Mouse (Mus musculus) lung, postnatal 0 days (tissue): ENCODE results near the gene Mlip. TPM values are rescaled to one million over a fixed set of nuclear protein-coding genes. Genes with fewer than 3 reads are reported as not detected.

Experiments
- ATAC-seq: fragments of 200-750 bp; cut with Nextera tagmentation; 2 replicates; pipeline ENCODE4 v1.8.0; 2017; ENCODE audit warnings: moderate library complexity
- DNase-seq: peaks from one replicate; pipeline ENCODE4 v3.0.0-alpha.2; 2016; ENCODE audit warnings: low spot score
- H3K27ac ChIP-seq: fragments of 300-500 bp; sonication (generic); 2 replicates; pipeline ENCODE4 v1.5.1; 2014; ENCODE audit warnings: antibody characterized with exemption, mild to moderate bottlenecking, low read length, mixed read lengths
- H3K27me3 ChIP-seq: fragments of 300-500 bp; sonication (generic); replicated peaks from 2 replicates; pipeline ENCODE4 v1.6.1; 2014; ENCODE audit warnings: low read length, mixed read lengths; ENCODE audit not compliant: insufficient read depth
- H3K36me3 ChIP-seq: fragments of 300-500 bp; sonication (generic); 2 replicates; pipeline ENCODE4 v1.6.1; 2014; ENCODE audit warnings: low read length, mixed read lengths; ENCODE audit not compliant: insufficient read depth
- H3K4me1 ChIP-seq: fragments of 300-500 bp; sonication (generic); 2 replicates; pipeline ENCODE4 v1.6.1; 2014; ENCODE audit warnings: antibody characterized with exemption, low read depth, low read length, mixed read lengths; ENCODE audit not compliant: insufficient read depth
- H3K4me2 ChIP-seq: fragments of 300-500 bp; sonication (generic); replicated peaks from 2 replicates; pipeline ENCODE4 v1.6.1; 2014; ENCODE audit warnings: low read depth, mild to moderate bottlenecking, low read length, moderate library complexity, mixed read lengths
- H3K4me3 ChIP-seq: fragments of 300-500 bp; sonication (generic); 2 replicates; pipeline ENCODE4 v1.5.1; 2014; ENCODE audit warnings: low read depth, low read length
- H3K9ac ChIP-seq: fragments of 300-500 bp; sonication (generic); replicated peaks from 2 replicates; pipeline ENCODE4 v1.6.1; 2014; ENCODE audit warnings: low read depth, mild to moderate bottlenecking
- H3K9me3 ChIP-seq: fragments of 300-500 bp; sonication (generic); 2 replicates; pipeline ENCODE4 v1.6.1; 2016; ENCODE audit warnings: low read length, mixed read lengths
- CTCF ChIP-seq: IDR thresholded peaks from 2 replicates; pipeline ENCODE4 v1.5.1; 2016; ENCODE audit warnings: antibody characterized with exemption, mild to moderate bottlenecking
- EP300 ChIP-seq: IDR thresholded peaks from 2 replicates; pipeline ENCODE4 v1.6.1; 2016; ENCODE audit warnings: antibody characterized with exemption, mild to moderate bottlenecking, control low read depth
- WGBS: fragments of 180-500 bp; shearing (Covaris S2); extraction: QIAGEN DNeasy Blood & Tissue Kit; methylation state at CpG from one replicate; pipeline ENCODE4 v1.1.7; 2014; 5-methylcytosine and 5-hydroxymethylcytosine counted together
- polyA plus RNA-seq: library from polyadenylated mRNA; unstranded; fragments of >200 nt; fragmentation: Nextera tagmentation; extraction: Ambion mirVana; gene quantifications from 2 replicates; pipeline ENCODE4 v1.2.1, GENCODE M21; 2015

Mlip gene
- 1.8 and 3.1 TPM in 2 replicates for polyA plus RNA-seq

DNA sequence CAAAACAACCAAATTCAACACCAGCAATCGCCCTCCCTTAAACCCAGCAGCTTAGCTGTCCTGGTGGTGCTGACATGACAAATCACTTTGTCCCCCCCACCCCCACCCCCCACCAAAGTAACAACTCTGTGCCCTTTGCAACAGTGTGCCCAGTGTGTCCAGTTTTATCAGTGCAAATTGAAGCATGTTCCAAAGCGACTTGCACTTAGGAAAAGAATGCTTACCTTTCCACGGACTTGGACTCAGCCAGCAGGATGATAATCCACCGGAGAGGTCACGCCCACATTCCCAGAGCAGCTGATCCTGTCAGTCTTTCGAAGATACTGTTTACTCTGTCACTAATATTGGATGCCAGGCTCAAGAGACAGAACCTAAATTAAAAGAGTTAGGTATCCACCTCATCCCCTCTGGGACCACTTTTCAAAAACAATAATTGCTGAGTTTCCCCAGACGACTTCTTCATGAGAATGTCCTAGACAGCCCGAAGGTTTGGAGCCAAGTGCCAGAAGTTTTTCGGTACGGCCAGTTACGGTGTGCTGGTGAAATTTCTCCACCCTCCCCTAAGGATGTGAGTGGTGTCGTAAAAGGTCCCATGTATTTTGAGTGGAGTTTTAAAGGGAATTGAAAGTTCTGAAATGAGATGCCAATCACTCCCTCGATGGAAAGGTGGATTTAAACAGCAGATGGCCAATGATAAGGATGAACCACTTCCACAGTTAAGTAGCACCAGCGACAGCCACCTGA lies at the start of gene Mlip:
TSS of gene Mlip (minus strand) at position 538 of the 744 bp plus-strand sequence.
- WGBS = 33% methylated on average over 14 of the region's 14 CpGs
- Histone ChIP-seq H3K27ac (no peak within 1 kb of the TSS), H3K4me3 (no peak within 1 kb of the TSS), H3K9me3 (no peaks in the 10 kb centered on the region), H3K4me2 (no peak within 1 kb of the TSS), H3K4me1 (no peaks in the 10 kb centered on the region; the same call in 1 of the 2 replicates), H3K36me3 (no peaks in the 10 kb centered on the region), H3K27me3 (no peaks in the 10 kb centered on the region), H3K9ac (no peak within 1 kb of the TSS)
- TF ChIP-seq EP300 (no peak), CTCF (no peak)
- ATAC-seq (no peak), DNase-seq (peak; percentile 7)

DNA sequence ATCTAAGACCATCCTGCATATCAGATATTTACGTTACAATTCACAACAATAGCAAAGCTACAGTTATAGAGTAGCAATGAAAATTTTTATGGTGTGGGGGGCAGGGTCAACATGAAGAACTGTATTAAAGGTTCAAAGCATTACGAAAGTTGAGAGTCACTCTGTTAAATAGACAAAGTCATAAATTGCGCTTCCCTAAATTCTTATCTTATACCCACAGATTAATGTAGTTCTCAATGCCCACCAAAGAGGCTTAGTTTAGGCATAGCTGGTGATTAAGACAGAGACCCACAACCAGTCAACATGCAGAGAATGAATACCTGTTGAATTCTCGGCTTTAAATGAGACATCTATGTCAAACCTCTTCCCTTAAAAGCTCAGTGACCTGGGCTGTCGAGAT lies 47.0 kb upstream of the Mlip start:
- no peak for DNase-seq
- no peak for TF ChIP-seq EP300
- TF ChIP-seq CTCF = no peak
- no peak for ATAC-seq
- H3K4me1 ChIP-seq = no peaks in the 10 kb centered on the region
- no peak overlapping the region for H3K4me2 ChIP-seq
- H3K4me3 ChIP-seq = no peak overlapping the region
- no peaks in the 10 kb centered on the region for H3K9me3 ChIP-seq
- no peaks in the 10 kb centered on the region for H3K36me3 ChIP-seq
- H3K9ac ChIP-seq = no peak overlapping the region
- H3K27ac ChIP-seq = no peak overlapping the region
- WGBS = 93% methylated on average over 5 of the region's 5 CpGs
- H3K27me3 ChIP-seq = no peaks in the 10 kb centered on the region

DNA sequence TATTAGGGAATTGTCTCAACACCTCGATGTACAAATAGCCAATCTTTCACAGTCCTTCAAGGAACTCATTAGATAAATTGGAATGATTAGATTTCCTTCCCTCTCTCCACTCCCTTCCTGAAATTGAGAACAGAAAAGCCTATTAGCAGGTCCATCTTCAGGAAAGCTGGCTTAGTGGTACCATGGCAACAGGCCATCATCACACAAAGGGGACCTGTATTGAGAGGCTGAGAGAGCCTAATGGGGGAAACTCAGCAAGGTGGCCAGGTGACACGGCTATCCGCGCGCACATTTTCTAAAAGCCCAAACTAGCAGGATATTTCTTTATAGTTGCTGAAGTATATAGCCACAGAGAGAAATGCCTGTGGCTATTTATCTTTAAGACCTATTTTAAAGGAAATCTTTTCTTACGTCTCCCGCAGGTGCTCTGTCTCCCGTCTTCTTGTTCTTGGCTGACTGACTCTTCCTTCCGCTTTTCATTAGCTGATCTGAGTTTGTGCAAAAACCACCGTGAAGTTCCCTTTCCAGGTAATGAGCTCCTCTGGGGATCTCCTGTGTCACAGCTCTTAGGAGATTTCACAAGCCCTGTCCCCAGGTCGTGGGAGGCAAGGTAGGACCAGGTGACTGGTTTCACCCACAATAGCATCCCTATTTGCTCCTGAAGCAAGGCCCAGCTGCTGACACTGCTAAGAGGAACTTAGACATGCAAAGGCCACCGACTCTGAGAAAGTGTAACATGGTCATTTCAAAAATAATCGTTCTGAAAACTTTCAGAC lies 46.3 kb upstream of the Mlip start:
- Histone ChIP-seq H3K4me1 (no peaks in the 10 kb centered on the region), H3K4me2 (no peak overlapping the region), H3K27me3 (no peaks in the 10 kb centered on the region), H3K27ac (no peak overlapping the region), H3K9ac (no peak overlapping the region), H3K9me3 (no peaks in the 10 kb centered on the region), H3K4me3 (no peak overlapping the region), H3K36me3 (no peaks in the 10 kb centered on the region)
- DNase-seq = no peak
- ATAC-seq = no peak
- no peak for TF ChIP-seq EP300
- TF ChIP-seq CTCF = no peak
- 64% methylated on average over 13 of the region's 13 CpGs for WGBS

DNA sequence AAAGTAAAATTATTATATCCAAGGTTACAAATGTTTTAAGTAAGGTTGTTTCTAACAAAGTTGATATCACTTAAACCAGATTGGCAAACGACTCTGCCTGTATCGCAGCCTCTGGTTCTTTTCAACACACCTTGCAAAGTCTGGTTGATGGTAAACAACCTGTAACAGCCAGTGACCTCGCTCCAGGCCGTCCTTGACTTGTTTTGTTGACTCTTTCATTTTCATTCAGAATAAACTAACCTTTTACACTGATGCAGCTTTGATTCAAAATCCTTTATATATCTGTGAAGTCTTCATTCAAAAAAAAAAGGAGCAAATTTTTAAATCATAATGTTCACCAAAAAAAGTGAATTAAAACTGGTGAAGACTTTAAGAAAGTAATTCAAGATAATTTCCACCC lies 44.3 kb upstream of the Mlip start:
- ATAC-seq (no peak), DNase-seq (no peak)
- no peaks in the 10 kb centered on the region for H3K36me3 ChIP-seq
- H3K9ac ChIP-seq = no peak overlapping the region
- H3K4me2 ChIP-seq = no peak overlapping the region
- no peaks in the 10 kb centered on the region for H3K9me3 ChIP-seq
- no peak overlapping the region for H3K27ac ChIP-seq
- TF ChIP-seq EP300 (no peak), CTCF (no peak)
- no peak overlapping the region for H3K4me3 ChIP-seq
- H3K27me3 ChIP-seq = no peaks in the 10 kb centered on the region
- no peaks in the 10 kb centered on the region for H3K4me1 ChIP-seq
- WGBS = 58% methylated on average over 4 of the region's 4 CpGs

DNA sequence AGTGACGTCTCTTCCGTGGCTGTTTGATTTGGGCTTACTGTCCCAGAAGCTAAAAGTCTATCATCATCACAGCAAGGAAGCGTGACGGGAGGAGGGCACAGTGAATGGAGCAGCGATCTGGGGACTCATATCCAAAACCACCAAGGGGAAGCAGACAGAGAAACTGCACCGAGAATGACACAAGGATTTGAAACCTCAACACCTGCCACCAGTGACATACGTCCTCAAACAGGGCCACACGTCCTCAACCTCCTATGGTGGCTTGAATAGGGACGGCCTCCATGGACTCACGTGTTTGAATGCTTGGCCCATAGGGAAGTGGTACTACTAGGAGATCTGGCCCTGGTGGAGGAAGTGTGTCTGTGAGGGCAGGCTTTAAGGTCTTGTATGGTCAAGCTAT lies 38.5 kb upstream of the Mlip start:
- H3K9ac ChIP-seq = no peak overlapping the region
- H3K9me3 ChIP-seq = no peaks in the 10 kb centered on the region
- H3K4me2 ChIP-seq = no peak overlapping the region
- H3K4me1 ChIP-seq = no peaks in the 10 kb centered on the region
- ATAC-seq (no peak), DNase-seq (no peak)
- 86% methylated on average over 10 of the region's 10 CpGs for WGBS
- H3K4me3 ChIP-seq = no peak overlapping the region
- no peak for TF ChIP-seq EP300
- TF ChIP-seq CTCF = no peak
- no peak overlapping the region for H3K27ac ChIP-seq
- H3K36me3 ChIP-seq = no peaks in the 10 kb centered on the region
- H3K27me3 ChIP-seq = no peaks in the 10 kb centered on the region

DNA sequence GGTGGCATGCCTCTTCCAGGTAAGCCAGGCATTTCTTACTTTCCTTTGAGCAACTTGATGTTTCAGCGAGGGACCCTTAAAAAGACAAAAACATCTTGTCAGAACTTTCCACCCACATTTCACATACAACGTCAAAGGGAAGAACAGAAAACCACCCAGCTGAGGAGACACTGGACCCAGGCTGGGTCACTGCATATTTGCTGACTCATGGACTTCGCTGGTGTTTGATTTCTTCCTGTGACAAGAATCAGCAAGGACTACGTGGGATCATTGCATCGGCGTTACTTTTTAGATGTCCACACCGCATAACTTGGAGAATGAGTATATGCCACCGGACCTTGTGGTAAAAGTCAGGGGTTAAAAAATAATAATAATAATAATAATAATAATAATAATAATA lies 36.2 kb upstream of the Mlip start:
- Histone ChIP-seq H3K36me3 (no peaks in the 10 kb centered on the region), H3K4me2 (no peak overlapping the region; the same call in 1 of the 2 replicates), H3K27me3 (no peaks in the 10 kb centered on the region), H3K9ac (no peak overlapping the region), H3K4me3 (no peak overlapping the region), H3K9me3 (no peaks in the 10 kb centered on the region), H3K4me1 (no peaks in the 10 kb centered on the region), H3K27ac (no peak overlapping the region)
- TF ChIP-seq CTCF (no peak), EP300 (no peak)
- peak; percentile 43; the same call in 1 of the 2 replicates for ATAC-seq
- no peak for DNase-seq
- WGBS = 62% methylated on average over 8 of the region's 8 CpGs
